Mouse (Mus musculus): ENCODE results near the gene Epn1.
"Not testable (repeated sequence)": the region's sequence is repeated elsewhere in the genome, so short reads cannot be mapped to it uniquely, and the experiment has no call there.

The Epn1 gene

GRCm38 (mm10) chr7:5057804-5058203 is 22.2 kb upstream of the Epn1 start:
- CTCF ChIA-PET: no interaction called here

GRCm38 (mm10) chr7:5058631-5059030 is 21.4 kb upstream of the Epn1 start:
- CTCF ChIA-PET: interaction anchor here (1.9 kb wide), 1 partner anchor 7 kb away, joined by 4 read pairs; the partner anchor contains the start of gene Zfp580

- CTCF ChIA-PET: interaction anchor here (1.3 to 1.9 kb wide), 2 partner anchors 8 to 21 kb away, joined by 3 to 4 read pairs; partner anchors contain the start of genes Zfp580 and Zfp784
Measured at GRCm38 (mm10) chr7:5059421-5059820, 20.6 kb upstream of the Epn1 start.

- CTCF ChIA-PET: interaction anchor here (0.6 to 1.9 kb wide), 4 partner anchors 9 to 118 kb away, joined by 3 to 4 read pairs (median 3); partner anchors contain the start of genes Zfp580 and Zfp784
Measured at GRCm38 (mm10) chr7:5060239-5060731, 19.8 kb upstream of the Epn1 start.

GRCm38 (mm10) chr7:5060944-5061773 is 18.9 kb upstream of the Epn1 start:
- CTCF ChIA-PET: interaction anchor here (1.0 kb wide), 1 partner anchor 45 kb away, joined by 3 read pairs; no protein-coding TSS in a partner anchor

- CTCF ChIA-PET: interaction anchor here (0.7 to 1.0 kb wide), 2 partner anchors 44 to 45 kb away, joined by 3 read pairs; no protein-coding TSS in a partner anchor
Measured at GRCm38 (mm10) chr7:5061774-5062359, 18.2 kb upstream of the Epn1 start, which contains the start of gene U2af2. Gene U2af2, plus strand, starts transcription at chr7:5062143.

- CTCF ChIA-PET: interaction anchor here (0.7 to 2.1 kb wide), 4 partner anchors 14 to 62 kb away, joined by 3 to 5 read pairs (median 3); no protein-coding TSS in a partner anchor
Measured at GRCm38 (mm10) chr7:5062360-5063001, 17.6 kb upstream of the Epn1 start.

- CTCF ChIA-PET: interaction anchor here (0.5 kb wide), 1 partner anchor 58 kb away, joined by 9 read pairs; no protein-coding TSS in a partner anchor
Measured at GRCm38 (mm10) chr7:5064886-5065285, 15.1 kb upstream of the Epn1 start.

GRCm38 (mm10) chr7:5073586-5073985 is 6.4 kb upstream of the Epn1 start:
- CTCF ChIA-PET: interaction anchor here (0.6 kb wide), 1 partner anchor 159 kb away, joined by 3 read pairs; the partner anchor contains the start of gene Zfp628

- CTCF ChIA-PET: no interaction called here
Measured at GRCm38 (mm10) chr7:5074984-5075383, 5.1 kb upstream of the Epn1 start.

- CTCF ChIA-PET: interaction anchor here (1.5 kb wide), 1 partner anchor 14 kb away, joined by 5 read pairs; no protein-coding TSS in a partner anchor
Measured at GRCm38 (mm10) chr7:5076931-5077330, 3.1 kb upstream of the Epn1 start.

GRCm38 (mm10) chr7:5079365-5080009 is 548 bp upstream of the Epn1 start:
- CTCF ChIA-PET: not testable (repeated sequence)

GRCm38 (mm10) chr7:5080815-5081214 is 780 bp downstream of the Epn1 start:
- CTCF ChIA-PET: no interaction called here

- CTCF ChIA-PET: no interaction called here
Measured at GRCm38 (mm10) chr7:5081241-5081640, 1.2 kb downstream of the Epn1 start.

GRCm38 (mm10) chr7:5081939-5082338 is 1.9 kb downstream of the Epn1 start:
- CTCF ChIA-PET: no interaction called here

- CTCF ChIA-PET: interaction anchor here (0.5 to 0.6 kb wide), 2 partner anchors 79 to 449 kb away, joined by 3 to 16 read pairs; no protein-coding TSS in a partner anchor
Measured at GRCm38 (mm10) chr7:5083325-5084105, 3.5 kb downstream of the Epn1 start.

GRCm38 (mm10) chr7:5085512-5085911 is 5.5 kb downstream of the Epn1 start:
- CTCF ChIA-PET: no interaction called here

GRCm38 (mm10) chr7:5086921-5087440 is 6.9 kb downstream of the Epn1 start:
- CTCF ChIA-PET: no interaction called here

- CTCF ChIA-PET: no interaction called here
Measured at GRCm38 (mm10) chr7:5087886-5088285, 7.9 kb downstream of the Epn1 start.

- CTCF ChIA-PET: no interaction called here
Measured at GRCm38 (mm10) chr7:5089853-5090252, 9.8 kb downstream of the Epn1 start.
